Mouse (Mus musculus) liver, embryonic 13.5 days (tissue): Measurements from ENCODE around the gene Poc1a. TPM values are rescaled to one million over a fixed set of nuclear protein-coding genes. Genes with fewer than 3 reads are reported as not detected.

Experiments
- ATAC-seq: fragments of 200-750 bp; cut with Nextera tagmentation; 2 replicates; pipeline ENCODE4 v1.8.0; 2017; ENCODE audit warnings: low read depth, mild to moderate bottlenecking, moderate number of reproducible peaks, moderate library complexity
- DNase-seq: peaks from one replicate; pipeline ENCODE4 v3.0.0; 2022
- H3K27ac ChIP-seq: fragments of 300-500 bp; sonication (generic); 2 replicates; pipeline ENCODE4 v1.5.1; 2015; ENCODE audit warnings: moderate library complexity, mild to moderate bottlenecking, inconsistent platforms
- H3K27me3 ChIP-seq: fragments of 300-500 bp; sonication (generic); 2 replicates; pipeline ENCODE4 v1.6.1; 2015; ENCODE audit warnings: mild to moderate bottlenecking, inconsistent platforms
- H3K36me3 ChIP-seq: fragments of 300-500 bp; sonication (generic); 2 replicates; pipeline ENCODE4 v1.6.1; 2015; ENCODE audit warnings: mild to moderate bottlenecking, inconsistent platforms
- H3K4me1 ChIP-seq: fragments of 300-500 bp; sonication (generic); replicated peaks from 2 replicates; pipeline ENCODE4 v1.6.1; 2015; ENCODE audit warnings: inconsistent platforms
- H3K4me2 ChIP-seq: fragments of 300-500 bp; sonication (generic); 2 replicates; pipeline ENCODE4 v1.6.1; 2015; ENCODE audit warnings: inconsistent platforms, mild to moderate bottlenecking, moderate library complexity
- H3K4me3 ChIP-seq: fragments of 300-500 bp; sonication (generic); replicated peaks from 2 replicates; pipeline ENCODE4 v1.5.1; 2015; ENCODE audit warnings: mild to moderate bottlenecking, inconsistent platforms
- H3K9ac ChIP-seq: fragments of 300-500 bp; sonication (generic); 2 replicates; pipeline ENCODE4 v1.6.1; 2015; ENCODE audit warnings: mild to moderate bottlenecking, inconsistent platforms
- H3K9me3 ChIP-seq: fragments of 300-500 bp; sonication (generic); replicated peaks from 2 replicates; pipeline ENCODE4 v1.6.1; 2016; ENCODE audit warnings: inconsistent platforms
- WGBS: fragments of 180-500 bp; shearing (Covaris S2); methylation state at CpG from one replicate; pipeline ENCODE4 v1.1.7; 2015; ENCODE audit not compliant: insufficient replicate concordance; 5-methylcytosine and 5-hydroxymethylcytosine counted together
- polyA plus RNA-seq: library from polyadenylated mRNA; unstranded; fragments of >200 nt; fragmentation: Nextera tagmentation; extraction: Ambion mirVana; gene quantifications from 2 replicates; pipeline ENCODE4 v1.2.1, GENCODE M21; 2015

Poc1a gene
- polyA plus RNA-seq, 1 experiment from 2014 or later = 27.4 TPM

GRCm38 (mm10) chr9:106355217-106355974 is 74.5 kb downstream of the Poc1a start:
- Histone ChIP-seq H3K27me3 (no peaks in the 10 kb centered on the region), H3K4me1 (peaks cover 30% of the 10 kb centered on the region)
- 71% methylated on average over 10 of the region's 10 CpGs for WGBS

GRCm38 (mm10) chr9:106355975-106356286 is 75.1 kb downstream of the Poc1a start:
- Histone ChIP-seq H3K9me3 (no peaks in the 10 kb centered on the region), H3K4me2 (no peak overlapping the region), H3K4me3 (no peak overlapping the region), H3K9ac (no peak overlapping the region), H3K27me3 (no peaks in the 10 kb centered on the region), H3K27ac (no peak overlapping the region; the same call in 1 of the 2 replicates), H3K4me1 (peaks cover 30% of the 10 kb centered on the region), H3K36me3 (no peaks in the 10 kb centered on the region)
- DNase-seq (no peak), ATAC-seq (no peak)

More at GRCm38 (mm10) chr9:106355217-106355974, 74.5 kb downstream of the Poc1a start:
- Histone ChIP-seq H3K4me2 (no peak overlapping the region), H3K4me3 (no peak overlapping the region), H3K9ac (no peak overlapping the region), H3K9me3 (no peaks in the 10 kb centered on the region), H3K36me3 (no peaks in the 10 kb centered on the region), H3K27ac (no peak overlapping the region)
- ATAC-seq (no peak), DNase-seq (no peak)

- Histone ChIP-seq H3K4me2 (no peak overlapping the region), H3K4me1 (peaks cover 30% of the 10 kb centered on the region), H3K9me3 (no peaks in the 10 kb centered on the region), H3K27ac (no peak overlapping the region; the same call in 1 of the 2 replicates), H3K9ac (no peak overlapping the region), H3K4me3 (no peak overlapping the region), H3K27me3 (no peaks in the 10 kb centered on the region), H3K36me3 (no peaks in the 10 kb centered on the region)
- ATAC-seq = no peak
- WGBS = 58% methylated on average over 10 of the region's 10 CpGs
- DNase-seq = no peak
These were observed 75.5 kb downstream of the Poc1a start for GRCm38 (mm10) chr9:106356323-106356844.

GRCm38 (mm10) chr9:106357167-106357566 is 76.3 kb downstream of the Poc1a start:
- Histone ChIP-seq H3K9me3 (no peaks in the 10 kb centered on the region), H3K4me1 (peaks cover 30% of the 10 kb centered on the region), H3K36me3 (no peaks in the 10 kb centered on the region), H3K9ac (no peak overlapping the region), H3K4me3 (no peak overlapping the region), H3K4me2 (no peak overlapping the region), H3K27me3 (no peaks in the 10 kb centered on the region), H3K27ac (no peak overlapping the region)
- DNase-seq (no peak), ATAC-seq (no peak)
- 73% methylated on average over 3 of the region's 3 CpGs for WGBS

GRCm38 (mm10) chr9:106359297-106359696 is 78.4 kb downstream of the Poc1a start:
- Histone ChIP-seq H3K36me3 (no peaks in the 10 kb centered on the region), H3K4me2 (no peak overlapping the region), H3K9ac (no peak overlapping the region), H3K9me3 (no peaks in the 10 kb centered on the region), H3K4me3 (no peak overlapping the region), H3K27me3 (no peaks in the 10 kb centered on the region), H3K27ac (no peak overlapping the region), H3K4me1 (peaks cover 19% of the 10 kb centered on the region)
- WGBS = 60% methylated on average over 6 of the region's 6 CpGs
- DNase-seq = no peak
- ATAC-seq = no peak

- WGBS = 70% methylated on average over 6 of the region's 6 CpGs
- no peak overlapping the region for H3K27ac ChIP-seq
These were observed 80.3 kb downstream of the Poc1a start for GRCm38 (mm10) chr9:106361140-106361539.

GRCm38 (mm10) chr9:106365333-106365732 is 84.5 kb downstream of the Poc1a start:
- 32% methylated on average over 7 of the region's 7 CpGs for WGBS
- no peak overlapping the region for H3K4me3 ChIP-seq
- no peak overlapping the region for H3K9ac ChIP-seq
- ATAC-seq (no peak), DNase-seq (no peak)
- peaks cover 28% of the 10 kb centered on the region for H3K27me3 ChIP-seq
- H3K4me1 ChIP-seq = peaks cover 50% of the 10 kb centered on the region
- no peak overlapping the region; the same call in 1 of the 2 replicates for H3K27ac ChIP-seq
- no peaks in the 10 kb centered on the region for H3K36me3 ChIP-seq
- H3K4me2 ChIP-seq = no peak overlapping the region
- H3K9me3 ChIP-seq = no peaks in the 10 kb centered on the region

More at GRCm38 (mm10) chr9:106361140-106361539, 80.3 kb downstream of the Poc1a start:
- H3K4me1 ChIP-seq = peaks cover 16% of the 10 kb centered on the region
- DNase-seq = no peak
- H3K4me3 ChIP-seq = no peak overlapping the region
- H3K9ac ChIP-seq = no peak overlapping the region
- H3K9me3 ChIP-seq = no peaks in the 10 kb centered on the region
- H3K4me2 ChIP-seq = no peak overlapping the region
- H3K36me3 ChIP-seq = no peaks in the 10 kb centered on the region
- ATAC-seq = no peak
- H3K27me3 ChIP-seq = peaks cover 7% of the 10 kb centered on the region; the same call in 1 of the 2 replicates

GRCm38 (mm10) chr9:106366188-106366587 is 85.3 kb downstream of the Poc1a start:
- peaks cover 59% of the 10 kb centered on the region for H3K4me1 ChIP-seq
- 50% methylated on average over 1 of the region's 1 CpGs for WGBS
- H3K4me2 ChIP-seq = no peak overlapping the region
- no peak overlapping the region for H3K27ac ChIP-seq
- DNase-seq = no peak
- ATAC-seq = no peak
- H3K4me3 ChIP-seq = no peak overlapping the region
- H3K27me3 ChIP-seq = peaks cover 29% of the 10 kb centered on the region
- H3K36me3 ChIP-seq = peaks cover 7% of the 10 kb centered on the region
- H3K9ac ChIP-seq = no peak overlapping the region
- no peaks in the 10 kb centered on the region for H3K9me3 ChIP-seq

- Histone ChIP-seq H3K4me2 (peak overlapping the region; percentile 95), H3K36me3 (peaks cover 13% of the 10 kb centered on the region), H3K9ac (peak overlapping the region; percentile 63), H3K27me3 (peaks cover 29% of the 10 kb centered on the region), H3K4me3 (peak overlapping the region; percentile 82), H3K4me1 (peaks cover 67% of the 10 kb centered on the region), H3K9me3 (no peaks in the 10 kb centered on the region), H3K27ac (no peak overlapping the region)
- WGBS = 22% methylated on average over 5 of the region's 5 CpGs
- DNase-seq (no peak), ATAC-seq (no peak)
These were observed 86.1 kb downstream of the Poc1a start for GRCm38 (mm10) chr9:106367001-106367400.

GRCm38 (mm10) chr9:106367592-106368111 is 86.8 kb downstream of the Poc1a start:
- Histone ChIP-seq H3K27ac (peak overlapping the region; percentile 88), H3K4me2 (peak overlapping the region; percentile 95), H3K27me3 (peaks cover 29% of the 10 kb centered on the region), H3K9ac (peak overlapping the region; percentile 89), H3K36me3 (peaks cover 20% of the 10 kb centered on the region), H3K4me3 (peak overlapping the region; percentile 82), H3K9me3 (no peaks in the 10 kb centered on the region), H3K4me1 (peaks cover 73% of the 10 kb centered on the region)
- WGBS = under 1% methylated on average over 36 of the region's 36 CpGs
- DNase-seq (peak; percentile 98), ATAC-seq (peak; percentile 91)

GRCm38 (mm10) chr9:106368112-106368717 is 87.4 kb downstream of the Poc1a start, which contains the start of gene Dusp7:
Gene Dusp7 (plus strand): TSS chr9:106368632.
- DNase-seq (peak; percentile 64), ATAC-seq (peak; percentile 62)
- peaks cover 25% of the 10 kb centered on the region for H3K36me3 ChIP-seq
- H3K9ac ChIP-seq = peak within 1 kb of the TSS; percentile 89
- peaks cover 73% of the 10 kb centered on the region for H3K4me1 ChIP-seq
- H3K9me3 ChIP-seq = no peaks in the 10 kb centered on the region
- H3K4me2 ChIP-seq = peak within 1 kb of the TSS; percentile 95
- under 1% methylated on average over 47 of the region's 57 CpGs for WGBS
- peak within 1 kb of the TSS; percentile 82 for H3K4me3 ChIP-seq
- peaks cover 29% of the 10 kb centered on the region for H3K27me3 ChIP-seq
- H3K27ac ChIP-seq = peak within 1 kb of the TSS; percentile 88
